Mouse (Mus musculus): Measurements from ENCODE around the gene Sun2. TPM values are rescaled to one million over a fixed set of nuclear protein-coding genes. Genes with fewer than 3 reads are reported as not detected.

Gene Sun2
- total and polyA plus RNA-seq, 2 experiments: 33.4 to 33.9 TPM

GRCm38 (mm10) chr15:79777749-79778148, 35.4 kb upstream of the Sun2 start, which contains the start of gene Dnal4:
Gene Dnal4, minus strand, starts transcription at chr15:79777849.
- no peaks in the 10 kb centered on the region for H3K79me2 ChIP-seq (ENCODE audit: control insufficient read depth, insufficient read depth, low read length)
- TF ChIP-seq CTCF (IDR thresholded peaks at IDR 0.05; ENCODE audit: low read depth, low read length) (no peak), POLR2A (IDR thresholded peaks at IDR 0.05; ENCODE audit: extremely low read depth, insufficient read depth, low read length) (no peak)
- DNase-seq (ENCODE audit: extremely low read depth, low read depth, low spot score): no peak

DNA sequence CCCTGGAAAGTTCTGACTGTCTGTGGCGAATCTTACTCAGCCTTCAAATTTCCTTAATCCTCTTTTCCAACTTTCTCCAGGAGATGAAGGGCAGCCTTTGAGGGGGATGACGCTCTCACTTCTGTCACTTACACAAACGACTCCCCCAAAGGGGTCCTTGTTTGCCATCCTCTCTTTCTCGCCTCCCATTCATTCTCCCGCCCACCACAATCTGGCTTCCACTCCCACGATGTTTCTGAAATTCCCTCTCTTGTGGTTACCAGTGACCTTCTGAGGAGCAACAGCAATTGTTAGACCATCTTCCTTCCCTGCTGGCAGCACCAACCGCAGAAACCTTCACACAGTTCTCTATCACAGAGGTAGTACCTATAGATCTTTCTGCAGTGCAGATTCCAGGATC, 33.3 kb upstream of the Sun2 start:
- H3K27ac ChIP-seq (replicated peaks; ENCODE audit: insufficient read depth, low read depth, low read length): no peak overlapping the region
- H3K79me2 ChIP-seq (ENCODE audit: control insufficient read depth, insufficient read depth, low read length): no peaks in the 10 kb centered on the region
- H3K27me3 ChIP-seq (ENCODE audit: control insufficient read depth, insufficient read depth, low read length): no peaks in the 10 kb centered on the region
- H3K9ac ChIP-seq (ENCODE audit: low read depth, low read length): no peak overlapping the region
- no peak for TF ChIP-seq CTCF (IDR thresholded peaks at IDR 0.05; ENCODE audit: low read depth, low read length)
- TF ChIP-seq POLR2A (IDR thresholded peaks at IDR 0.05; ENCODE audit: extremely low read depth, insufficient read depth, low read length): no peak
- H3K4me3 ChIP-seq (ENCODE audit: insufficient read depth, low read depth, low read length): no peak overlapping the region
- no peak for DNase-seq (ENCODE audit: extremely low read depth, low read depth, low spot score)
- no peaks in the 10 kb centered on the region for H3K36me3 ChIP-seq (ENCODE audit: control insufficient read depth, insufficient read depth, low read length)
- no peaks in the 10 kb centered on the region; the same call in 1 of the 2 replicates for H3K4me1 ChIP-seq (ENCODE audit: control insufficient read depth, insufficient read depth, low read length)
- WGBS: 65% methylated on average over 7 of the region's 7 CpGs

More at GRCm38 (mm10) chr15:79777749-79778148, 35.4 kb upstream of the Sun2 start, which contains the start of gene Dnal4:
- H3K9ac ChIP-seq (ENCODE audit: low read depth, low read length): no peak within 1 kb of the TSS
- no peak within 1 kb of the TSS for H3K4me3 ChIP-seq (ENCODE audit: insufficient read depth, low read depth, low read length)
- no peak within 1 kb of the TSS for H3K27ac ChIP-seq (replicated peaks; ENCODE audit: insufficient read depth, low read depth, low read length)
- H3K27me3 ChIP-seq (ENCODE audit: control insufficient read depth, insufficient read depth, low read length): no peaks in the 10 kb centered on the region
- H3K36me3 ChIP-seq (ENCODE audit: control insufficient read depth, insufficient read depth, low read length): no peaks in the 10 kb centered on the region
- H3K4me1 ChIP-seq (ENCODE audit: control insufficient read depth, insufficient read depth, low read length): no peaks in the 10 kb centered on the region; the same call in 1 of the 2 replicates

DNA sequence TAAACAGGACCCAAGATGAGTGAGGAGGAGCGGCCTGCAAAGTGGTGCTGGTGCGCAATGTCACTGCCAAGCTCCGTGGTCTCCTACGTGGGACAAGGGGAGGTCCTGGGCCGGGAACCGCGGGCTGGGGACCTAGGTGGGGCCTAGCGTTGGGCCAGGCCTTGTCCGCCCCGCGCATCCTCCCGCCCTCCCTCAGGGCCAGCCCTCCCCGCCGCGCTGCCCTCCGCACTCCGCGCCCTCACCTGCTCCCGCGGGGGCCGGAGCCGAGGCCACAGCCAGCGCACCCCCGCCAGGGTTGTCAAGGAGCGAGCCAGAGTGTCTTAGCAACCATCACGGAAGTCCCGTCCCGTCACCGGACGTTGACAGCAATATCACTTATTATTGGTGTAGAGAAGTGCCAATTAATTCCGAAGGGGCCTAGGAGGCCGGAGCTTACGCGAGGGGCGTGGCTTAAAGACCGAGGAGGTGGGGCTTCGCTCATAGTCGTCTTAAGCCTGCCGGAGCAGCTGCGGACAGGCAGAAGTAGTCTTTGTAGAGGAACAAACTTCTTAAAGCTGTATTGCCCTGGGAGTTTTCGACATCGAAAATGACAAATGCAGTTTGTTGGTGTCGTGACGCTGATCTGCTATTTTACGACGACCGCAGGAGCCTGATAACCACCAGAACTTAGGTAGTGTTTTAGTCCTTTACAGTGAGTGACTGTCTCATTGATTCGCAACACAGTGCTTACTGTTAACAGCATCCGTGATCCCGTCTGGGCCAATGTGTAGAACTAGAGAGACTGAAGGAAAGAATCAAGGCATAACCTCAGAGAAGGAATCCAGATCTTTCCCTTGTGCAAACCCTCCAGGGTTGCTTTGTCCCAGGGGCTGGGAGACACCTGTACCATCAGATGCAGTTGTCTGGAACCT, 32.0 kb upstream of the Sun2 start:
- no peaks in the 10 kb centered on the region for H3K36me3 ChIP-seq (ENCODE audit: control insufficient read depth, insufficient read depth, low read length)
- H3K4me3 ChIP-seq (ENCODE audit: insufficient read depth, low read depth, low read length): peak overlapping the region; percentile 75
- no peaks in the 10 kb centered on the region for H3K27me3 ChIP-seq (ENCODE audit: control insufficient read depth, insufficient read depth, low read length)
- TF ChIP-seq CTCF (IDR thresholded peaks at IDR 0.05; ENCODE audit: low read depth, low read length) (no peak), POLR2A (IDR thresholded peaks at IDR 0.05; ENCODE audit: extremely low read depth, insufficient read depth, low read length) (peak; percentile 1; the same call in 1 of the 2 replicates)
- H3K27ac ChIP-seq (replicated peaks; ENCODE audit: insufficient read depth, low read depth, low read length): peak overlapping the region; percentile 2
- DNase-seq (ENCODE audit: extremely low read depth, low read depth, low spot score): peak; percentile 97
- peak overlapping the region; percentile 76 for H3K9ac ChIP-seq (ENCODE audit: low read depth, low read length)
- no peaks in the 10 kb centered on the region; the same call in 1 of the 2 replicates for H3K4me1 ChIP-seq (ENCODE audit: control insufficient read depth, insufficient read depth, low read length)
- H3K79me2 ChIP-seq (ENCODE audit: control insufficient read depth, insufficient read depth, low read length): no peaks in the 10 kb centered on the region
- 1% methylated on average over 44 of the region's 50 CpGs for WGBS

DNA sequence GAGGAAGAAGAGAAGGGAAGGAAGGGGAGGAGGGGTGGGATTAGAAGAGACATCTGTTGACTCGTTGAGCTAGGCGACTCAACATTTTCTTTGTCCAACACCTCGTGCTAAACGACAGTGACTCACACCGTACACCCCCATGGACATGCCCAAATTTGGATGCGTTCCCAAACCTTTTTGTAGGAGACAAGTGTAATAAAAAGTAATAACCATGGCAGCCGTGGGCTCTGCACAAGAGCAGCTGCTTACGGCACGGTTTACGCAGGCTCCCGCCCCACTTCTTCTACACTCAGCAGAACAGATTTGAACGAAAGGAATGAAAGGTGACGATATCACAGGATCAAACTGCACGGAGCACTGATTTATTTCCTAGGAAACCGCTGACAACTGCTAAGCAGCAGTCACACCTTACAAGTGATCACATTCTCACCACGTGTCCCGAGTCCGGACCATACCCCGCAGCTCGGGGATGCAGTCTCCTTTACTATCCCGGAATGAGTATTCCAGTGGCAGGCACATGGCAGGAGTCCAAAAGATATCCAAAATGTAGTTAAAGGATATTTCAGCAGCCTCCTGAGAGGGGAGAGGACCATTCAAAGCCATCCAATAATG, 28.4 kb upstream of the Sun2 start:
- Histone ChIP-seq H3K4me1 (ENCODE audit: control insufficient read depth, insufficient read depth, low read length) (no peaks in the 10 kb centered on the region; the same call in 1 of the 2 replicates), H3K27me3 (ENCODE audit: control insufficient read depth, insufficient read depth, low read length) (no peaks in the 10 kb centered on the region), H3K79me2 (ENCODE audit: control insufficient read depth, insufficient read depth, low read length) (no peaks in the 10 kb centered on the region), H3K4me3 (ENCODE audit: insufficient read depth, low read depth, low read length) (no peak overlapping the region), H3K27ac (replicated peaks; ENCODE audit: insufficient read depth, low read depth, low read length) (no peak overlapping the region), H3K36me3 (ENCODE audit: control insufficient read depth, insufficient read depth, low read length) (no peaks in the 10 kb centered on the region), H3K9ac (ENCODE audit: low read depth, low read length) (no peak overlapping the region)
- WGBS: 87% methylated on average over 21 of the region's 21 CpGs
- no peak for DNase-seq (ENCODE audit: extremely low read depth, low read depth, low spot score)
- TF ChIP-seq POLR2A (IDR thresholded peaks at IDR 0.05; ENCODE audit: extremely low read depth, insufficient read depth, low read length) (no peak), CTCF (IDR thresholded peaks at IDR 0.05; ENCODE audit: low read depth, low read length) (no peak)

DNA sequence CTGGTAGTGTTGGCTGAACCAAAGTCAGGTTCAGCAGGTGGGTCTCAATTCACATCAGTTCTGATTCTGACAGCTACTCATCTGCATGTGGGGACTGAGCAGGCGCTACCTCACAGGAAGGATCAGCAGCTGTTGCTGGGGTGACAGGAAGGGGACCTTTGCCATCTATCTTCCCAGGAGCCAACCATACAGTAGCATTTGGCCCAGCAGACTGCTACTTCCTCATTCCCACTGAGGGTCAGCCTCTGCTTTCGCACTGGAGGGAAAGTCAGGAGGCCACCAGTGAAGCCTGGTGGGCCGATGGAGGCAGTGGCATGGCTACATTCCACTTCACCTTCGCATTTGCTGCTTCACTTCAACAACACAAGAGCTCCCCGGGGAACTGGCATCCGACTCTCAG, 26.0 kb upstream of the Sun2 start:
- Histone ChIP-seq H3K36me3 (ENCODE audit: control insufficient read depth, insufficient read depth, low read length) (no peaks in the 10 kb centered on the region), H3K9ac (ENCODE audit: low read depth, low read length) (peak overlapping the region; percentile 4; the same call in 1 of the 2 replicates), H3K27ac (replicated peaks; ENCODE audit: insufficient read depth, low read depth, low read length) (no peak overlapping the region), H3K4me1 (ENCODE audit: control insufficient read depth, insufficient read depth, low read length) (no peaks in the 10 kb centered on the region), H3K27me3 (ENCODE audit: control insufficient read depth, insufficient read depth, low read length) (no peaks in the 10 kb centered on the region), H3K4me3 (ENCODE audit: insufficient read depth, low read depth, low read length) (no peak overlapping the region), H3K79me2 (ENCODE audit: control insufficient read depth, insufficient read depth, low read length) (no peaks in the 10 kb centered on the region)
- WGBS: 74% methylated on average over 6 of the region's 6 CpGs
- TF ChIP-seq POLR2A (IDR thresholded peaks at IDR 0.05; ENCODE audit: extremely low read depth, insufficient read depth, low read length) (no peak), CTCF (IDR thresholded peaks at IDR 0.05; ENCODE audit: low read depth, low read length) (no peak)
- DNase-seq (ENCODE audit: extremely low read depth, low read depth, low spot score): no peak

Data from liver, adult 2 months (tissue).